Mouse (Mus musculus) lung, embryonic 16.5 days (tissue): Measurements from ENCODE around the gene Zfp113. TPM values are rescaled to one million over a fixed set of nuclear protein-coding genes. Genes with fewer than 3 reads are reported as not detected.

ENCODE experiments used
- ATAC-seq: fragments of 200-750 bp; cut with Nextera tagmentation; 2 replicates; pipeline ENCODE4 v1.8.0; 2017; ENCODE audit warnings: low read depth, mild to moderate bottlenecking, moderate library complexity
- H3K27ac ChIP-seq: fragments of 300-500 bp; sonication (generic); 2 replicates; pipeline ENCODE4 v1.5.1; 2014; ENCODE audit warnings: mild to moderate bottlenecking, control low read depth, low read length
- H3K27me3 ChIP-seq: fragments of 300-500 bp; sonication (generic); 2 replicates; pipeline ENCODE4 v1.6.1; 2014; ENCODE audit warnings: low read depth, low read length, mixed read lengths; ENCODE audit not compliant: control insufficient read depth, insufficient read depth
- H3K36me3 ChIP-seq: fragments of 300-500 bp; sonication (generic); 2 replicates; pipeline ENCODE4 v1.6.1; 2014; ENCODE audit warnings: low read length; ENCODE audit not compliant: control insufficient read depth, insufficient read depth
- H3K4me1 ChIP-seq: fragments of 300-500 bp; sonication (generic); replicated peaks from 2 replicates; pipeline ENCODE4 v1.6.1; 2014; ENCODE audit warnings: low read length, mixed read lengths; ENCODE audit not compliant: control insufficient read depth, insufficient read depth
- H3K4me2 ChIP-seq: fragments of 300-500 bp; sonication (generic); 2 replicates; pipeline ENCODE4 v1.6.1; 2014; ENCODE audit warnings: low read depth, low read length, control low read depth
- H3K4me3 ChIP-seq: fragments of 300-500 bp; sonication (generic); 2 replicates; pipeline ENCODE4 v1.5.1; 2014; ENCODE audit warnings: mild to moderate bottlenecking, low read length, control low read depth
- H3K9ac ChIP-seq: fragments of 300-500 bp; sonication (generic); 2 replicates; pipeline ENCODE4 v1.6.1; 2014; ENCODE audit warnings: low read length, control low read depth
- H3K9me3 ChIP-seq: fragments of 300-500 bp; sonication (generic); 2 replicates; pipeline ENCODE4 v1.6.1; 2016; ENCODE audit warnings: low read length; ENCODE audit not compliant: control insufficient read depth
- WGBS: fragments of 180-500 bp; shearing (Covaris S2); extraction: QIAGEN DNeasy Blood & Tissue Kit; methylation state at CpG from one replicate; pipeline ENCODE4 v1.1.7; 2014; 5-methylcytosine and 5-hydroxymethylcytosine counted together
- polyA plus RNA-seq: library from polyadenylated mRNA; unstranded; fragments of >200 nt; fragmentation: Nextera tagmentation; extraction: Ambion mirVana; gene quantifications from 2 replicates; pipeline ENCODE4 v1.2.1, GENCODE M21; 2015

Gene Zfp113
- 22.8 and 24.0 TPM in 2 replicates for polyA plus RNA-seq

DNA sequence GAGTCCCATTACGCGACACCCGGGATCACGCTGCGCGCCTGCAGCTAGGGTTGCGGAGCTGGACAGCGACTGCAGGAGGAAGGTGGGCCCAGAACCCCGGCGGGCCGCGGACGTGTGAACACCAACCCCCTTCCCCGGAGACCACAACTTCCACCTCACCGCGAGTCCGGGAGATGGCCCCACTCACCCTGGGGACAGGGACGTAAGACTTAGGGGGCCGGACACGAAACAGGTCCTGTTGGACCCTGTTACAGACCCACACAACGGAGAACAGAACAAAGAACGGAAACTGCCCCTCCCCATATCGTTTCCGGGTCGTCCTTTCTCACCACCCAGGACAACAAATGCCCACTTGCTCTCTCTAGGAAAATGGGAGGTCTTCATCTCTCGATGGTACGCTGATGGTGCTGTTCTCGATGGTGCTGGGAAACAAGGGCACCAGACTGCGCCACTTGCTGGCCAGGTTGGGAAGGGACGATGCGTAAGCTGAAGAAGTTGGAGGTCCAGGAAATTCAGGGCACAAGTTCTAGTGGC lies at the start of gene Zfp113:
Gene Zfp113, minus strand, starts transcription at position 302 of the 534 bp plus-strand sequence.
- WGBS, result under 1% methylated on average over 31 of the region's 31 CpGs

DNA sequence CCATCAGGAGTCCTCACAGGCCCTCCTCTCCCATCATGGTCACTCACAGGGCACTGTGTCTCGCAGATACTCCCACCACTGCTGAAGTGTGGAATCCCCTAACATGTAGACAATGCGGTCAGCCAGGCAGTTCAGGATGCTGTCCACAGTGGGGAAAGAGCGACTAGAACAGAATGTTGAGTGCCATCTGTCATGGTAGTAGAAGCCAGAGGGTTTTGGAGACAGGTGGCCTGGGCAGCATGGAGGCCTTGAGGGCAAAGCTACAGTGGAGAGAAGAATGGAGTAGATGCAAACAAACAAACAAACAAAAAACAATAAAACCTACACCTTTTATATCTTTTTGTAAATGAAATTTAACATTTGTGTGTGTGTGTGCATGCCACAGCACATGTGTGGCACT lies 46.5 kb upstream of the Zfp113 start:
- H3K4me2 ChIP-seq, result no peak overlapping the region
- no peak overlapping the region for H3K27ac ChIP-seq
- H3K27me3 ChIP-seq, result no peaks in the 10 kb centered on the region
- ATAC-seq, result no peak
- no peak overlapping the region for H3K4me3 ChIP-seq
- H3K9ac ChIP-seq, result no peak overlapping the region
- H3K9me3 ChIP-seq, result 0 out of 2 replicates have a peak, but pooled peaks cover 3% of the 10 kb centered on the region
- no peaks in the 10 kb centered on the region for H3K36me3 ChIP-seq
- WGBS, result 83% methylated on average over 3 of the region's 3 CpGs
- no peaks in the 10 kb centered on the region for H3K4me1 ChIP-seq

More for the DNA sequence above, at the start of gene Zfp113:
- H3K4me3 ChIP-seq, result peak within 1 kb of the TSS; percentile 91
- H3K9ac ChIP-seq, result peak within 1 kb of the TSS; percentile 97
- peaks cover 10% of the 10 kb centered on the region for H3K4me1 ChIP-seq
- peak within 1 kb of the TSS; percentile 74 for H3K4me2 ChIP-seq
- peak; percentile 97 for ATAC-seq
- H3K27me3 ChIP-seq, result no peaks in the 10 kb centered on the region
- H3K27ac ChIP-seq, result peak within 1 kb of the TSS; percentile 93
- H3K36me3 ChIP-seq, result peaks cover 6% of the 10 kb centered on the region
- no peaks in the 10 kb centered on the region for H3K9me3 ChIP-seq

DNA sequence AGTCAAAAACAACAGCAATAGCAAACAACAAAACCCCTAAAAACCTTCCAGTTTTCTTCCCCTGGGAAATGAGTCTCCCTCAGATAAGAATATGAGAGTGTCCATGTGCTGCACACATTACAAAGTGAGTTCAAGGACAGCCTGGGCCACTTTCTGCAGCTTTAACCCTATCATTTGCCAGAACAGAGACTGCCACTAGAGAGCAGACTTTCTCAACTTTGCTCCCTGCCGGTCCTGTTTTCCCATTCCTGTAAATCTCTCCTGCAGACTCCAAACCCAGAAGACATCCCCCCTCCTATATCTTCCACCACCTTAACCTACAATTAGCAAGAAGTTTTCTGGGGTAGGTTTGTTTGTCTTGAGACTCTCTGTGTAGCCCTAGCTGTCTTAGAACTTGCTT lies 44.0 kb upstream of the Zfp113 start:
- Histone ChIP-seq H3K36me3 (no peaks in the 10 kb centered on the region), H3K27me3 (no peaks in the 10 kb centered on the region), H3K9me3 (no peaks in the 10 kb centered on the region), H3K4me2 (no peak overlapping the region), H3K27ac (no peak overlapping the region), H3K4me3 (no peak overlapping the region), H3K9ac (no peak overlapping the region), H3K4me1 (peaks cover 3% of the 10 kb centered on the region)
- ATAC-seq, result no peak
- 5% methylated on average over 1 of the region's 1 CpGs for WGBS

DNA sequence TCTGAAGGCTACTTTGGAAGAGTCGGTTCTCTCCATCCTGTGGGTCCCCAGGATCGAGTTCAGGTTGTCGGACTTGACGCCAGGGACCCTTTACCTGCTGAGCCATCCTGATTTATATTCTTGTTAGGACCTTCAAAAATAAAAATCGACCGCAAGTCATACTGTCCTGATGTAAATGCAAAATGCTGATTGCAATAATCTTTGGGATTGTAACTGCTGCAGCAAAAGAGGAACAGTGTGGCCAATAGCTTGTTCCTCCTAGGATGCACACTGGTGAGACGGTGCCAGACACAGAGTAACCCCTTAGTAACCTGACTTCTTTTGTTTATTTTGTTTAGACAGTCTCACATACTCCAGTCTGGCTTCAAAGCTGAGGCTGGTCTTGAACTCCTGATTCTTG lies 39.9 kb upstream of the Zfp113 start:
- Histone ChIP-seq H3K4me3 (no peak overlapping the region), H3K9me3 (no peaks in the 10 kb centered on the region), H3K9ac (no peak overlapping the region), H3K4me2 (peak overlapping the region; percentile 97), H3K27me3 (no peaks in the 10 kb centered on the region), H3K36me3 (no peaks in the 10 kb centered on the region), H3K27ac (no peak overlapping the region), H3K4me1 (peaks cover 3% of the 10 kb centered on the region)
- WGBS, result 58% methylated on average over 7 of the region's 7 CpGs
- ATAC-seq, result no peak

DNA sequence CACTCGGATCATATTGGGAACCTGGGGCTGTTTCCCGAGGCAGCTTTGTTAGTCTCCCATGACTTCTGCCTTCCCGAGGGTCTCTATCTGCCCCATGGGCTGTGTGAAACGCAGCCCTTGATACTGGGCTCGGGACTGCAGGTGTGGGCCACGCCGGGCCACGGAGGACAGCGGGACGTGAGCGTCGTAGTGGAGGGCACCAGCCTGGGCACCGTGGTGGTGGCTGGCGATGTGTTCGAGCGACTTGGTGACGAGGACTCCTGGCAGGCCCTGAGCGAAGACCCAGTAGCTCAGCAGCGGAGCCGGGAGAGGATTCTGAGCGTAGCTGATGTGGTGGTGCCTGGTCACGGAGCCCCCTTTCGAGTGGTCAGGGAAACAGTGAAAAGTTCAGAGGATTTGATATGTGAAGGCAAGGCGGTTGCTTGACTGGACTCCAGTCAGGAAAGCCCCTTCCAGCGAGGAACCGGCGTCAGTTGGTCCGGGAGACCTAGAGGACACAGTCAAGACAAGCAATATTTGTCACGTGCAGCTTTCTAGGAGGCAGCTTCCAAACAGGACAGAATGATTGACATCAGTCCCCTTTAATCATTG lies 39.3 kb upstream of the Zfp113 start:
- Histone ChIP-seq H3K27me3 (no peaks in the 10 kb centered on the region), H3K36me3 (no peaks in the 10 kb centered on the region), H3K27ac (peak overlapping the region; percentile 91), H3K9me3 (no peaks in the 10 kb centered on the region), H3K9ac (peak overlapping the region; percentile 89), H3K4me1 (peaks cover 3% of the 10 kb centered on the region), H3K4me2 (peak overlapping the region; percentile 97), H3K4me3 (peak overlapping the region; percentile 68)
- peak; percentile 67 for ATAC-seq
- under 1% methylated on average over 29 of the region's 29 CpGs for WGBS

DNA sequence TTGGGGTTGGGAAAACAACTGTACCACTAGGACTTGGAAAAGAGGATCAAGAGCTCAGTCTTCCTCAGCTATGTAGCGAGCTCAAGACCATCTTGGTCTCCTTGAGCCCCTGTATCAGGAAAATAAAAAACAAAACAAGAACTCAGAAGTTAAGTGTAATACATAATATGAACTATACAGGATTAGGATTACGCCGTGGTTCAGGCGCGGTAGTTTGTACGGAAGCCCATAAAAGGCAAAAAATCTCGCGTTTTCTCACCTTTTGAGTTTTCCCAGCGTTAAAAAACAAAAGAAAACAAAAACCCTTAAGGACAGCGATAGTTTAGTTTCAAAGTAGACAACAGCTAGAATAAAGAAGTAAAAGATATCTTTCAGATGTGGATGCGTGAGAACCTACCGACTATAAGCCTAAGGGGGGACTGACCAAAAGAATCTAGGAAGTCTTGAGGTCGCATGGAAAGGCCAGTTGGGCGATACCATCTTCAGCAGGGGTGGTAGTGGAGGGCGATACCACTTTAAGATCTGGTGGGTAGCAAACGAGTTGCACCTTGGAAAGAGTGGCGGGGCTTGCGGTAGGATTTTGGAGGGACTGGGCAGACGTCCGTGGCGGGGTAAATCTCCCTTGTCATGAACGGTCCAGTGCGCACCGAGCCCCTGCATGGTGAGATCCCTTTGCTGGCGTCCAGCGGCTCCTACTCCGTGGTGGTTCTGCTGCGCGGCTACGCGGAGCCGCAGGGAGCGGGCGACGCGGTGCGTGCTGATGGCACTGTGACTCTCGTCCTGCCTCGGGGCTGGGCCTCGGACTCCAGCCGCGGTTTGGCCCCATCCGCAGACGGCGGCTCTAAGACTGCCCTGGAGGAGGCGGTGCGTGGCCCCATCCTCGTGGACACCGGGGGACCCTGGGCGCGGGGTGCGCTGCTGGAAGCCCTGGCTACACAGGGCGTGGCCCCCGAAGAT lies 38.5 kb upstream of the Zfp113 start, which contains the start of gene Mblac1:
Gene Mblac1, plus strand, starts transcription at position 544 of the 957 bp plus-strand sequence.
- Histone ChIP-seq H3K9me3 (no peaks in the 10 kb centered on the region), H3K27ac (peak within 1 kb of the TSS; percentile 91), H3K27me3 (no peaks in the 10 kb centered on the region), H3K4me1 (peaks cover 3% of the 10 kb centered on the region), H3K4me2 (peak within 1 kb of the TSS; percentile 97), H3K9ac (peak within 1 kb of the TSS; percentile 89), H3K36me3 (no peaks in the 10 kb centered on the region), H3K4me3 (peak within 1 kb of the TSS; percentile 68)
- 6% methylated on average over 54 of the region's 54 CpGs for WGBS
- ATAC-seq, result peak; percentile 88

DNA sequence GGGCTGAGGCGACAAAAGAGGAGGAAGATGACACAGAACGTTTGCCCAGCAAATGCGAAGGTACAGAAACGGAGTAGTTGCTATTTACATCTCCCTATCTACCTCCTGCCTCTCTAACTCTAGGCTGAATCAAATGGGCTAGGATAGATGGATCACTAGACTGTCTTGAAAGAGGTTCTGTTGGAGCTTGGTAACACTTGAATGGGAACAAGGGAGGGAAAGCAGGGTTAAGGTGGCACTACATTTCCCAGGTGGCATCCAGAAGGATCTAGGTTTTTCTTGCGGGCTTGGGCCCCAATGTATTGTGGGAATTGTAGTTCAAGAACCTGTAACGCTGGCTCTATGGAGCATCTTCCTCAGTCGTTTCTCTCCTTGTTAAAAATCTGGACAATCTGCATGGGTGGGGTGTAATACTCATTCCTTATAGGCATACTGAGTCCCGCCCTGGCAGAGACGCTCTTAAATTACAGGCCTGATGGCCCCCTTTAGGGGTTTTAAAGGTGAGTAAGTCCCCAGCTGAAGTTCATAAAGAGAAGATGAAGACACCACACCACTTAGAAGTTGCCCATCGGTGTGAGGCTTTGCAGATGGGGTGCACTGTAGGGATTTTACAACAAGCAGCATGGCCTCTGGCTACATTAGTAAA lies 32.2 kb upstream of the Zfp113 start:
- peak; percentile 87 for ATAC-seq

DNA sequence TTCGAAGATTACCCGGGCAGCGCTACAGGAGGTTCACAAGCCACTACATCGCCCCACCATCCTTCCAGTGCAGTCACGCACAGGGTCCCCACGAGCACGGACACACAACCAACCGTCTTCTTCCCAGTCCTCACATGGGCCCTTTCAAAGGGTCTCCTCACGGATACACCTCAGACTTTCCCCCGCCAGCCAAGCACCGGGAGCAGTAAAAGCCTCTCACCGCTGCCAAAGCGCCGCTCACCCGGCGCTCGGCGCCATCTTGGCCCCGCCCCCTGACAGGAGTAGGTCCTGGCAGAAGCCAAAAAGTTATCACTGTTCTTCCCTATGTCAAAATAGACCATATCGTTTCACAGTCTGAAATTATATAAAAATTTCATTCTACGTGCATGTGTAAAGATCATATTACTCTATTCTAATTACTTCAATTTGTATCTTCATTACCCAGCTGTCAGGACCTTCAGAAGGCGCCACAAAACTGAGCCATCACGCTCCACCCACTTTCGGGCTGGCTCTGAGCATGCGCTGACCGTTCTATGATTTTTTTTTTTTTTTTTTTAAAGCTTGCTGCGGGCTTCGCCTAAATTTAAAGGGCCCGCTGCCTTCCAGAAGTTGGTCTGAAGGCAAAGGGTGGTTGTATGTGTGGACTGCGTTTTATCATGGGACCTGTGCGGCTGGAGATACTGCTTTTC lies 31.6 kb upstream of the Zfp113 start, which contains the start of the genes Taf6 and Cnpy4:
Gene Taf6, minus strand, starts transcription at position 502 of the 689 bp plus-strand sequence.
Gene Cnpy4, plus strand, starts transcription at position 536 of the 689 bp plus-strand sequence.
- H3K36me3 ChIP-seq, result peaks cover 10% of the 10 kb centered on the region
- WGBS, result 0% methylated on average over 31 of the region's 31 CpGs

More for the DNA sequence above, 32.2 kb upstream of the Zfp113 start:
- peak overlapping the region; percentile 47 for H3K27ac ChIP-seq
- H3K36me3 ChIP-seq, result peaks cover 5% of the 10 kb centered on the region
- H3K4me1 ChIP-seq, result peaks cover 14% of the 10 kb centered on the region
- no peaks in the 10 kb centered on the region for H3K27me3 ChIP-seq
- 0% methylated on average over 10 of the region's 10 CpGs for WGBS
- H3K9me3 ChIP-seq, result no peaks in the 10 kb centered on the region
- H3K9ac ChIP-seq, result peak overlapping the region; percentile 76
- peak overlapping the region; percentile 68 for H3K4me2 ChIP-seq
- peak overlapping the region; percentile 84 for H3K4me3 ChIP-seq

More for the DNA sequence above, 31.6 kb upstream of the Zfp113 start, which contains the start of the genes Taf6 and Cnpy4:
- Histone ChIP-seq H3K4me3 (peak within 1 kb of the TSS; percentile 84), H3K27ac (peak within 1 kb of the TSS; percentile 47), H3K9ac (peak within 1 kb of the TSS; percentile 76), H3K4me1 (peaks cover 14% of the 10 kb centered on the region), H3K27me3 (no peaks in the 10 kb centered on the region), H3K9me3 (no peaks in the 10 kb centered on the region), H3K4me2 (peak within 1 kb of the TSS; percentile 68)
- ATAC-seq, result peak; percentile 90
